Mouse (Mus musculus) heart, embryonic 11.5 days (tissue): ENCODE results near the gene Dclk2. TPM values are rescaled to one million over a fixed set of nuclear protein-coding genes. Genes with fewer than 3 reads are reported as not detected.

Source experiments
- ATAC-seq: fragments of 200-750 bp; cut with Nextera tagmentation; replicated peaks from 2 replicates; pipeline ENCODE4 v1.8.0; 2017; ENCODE audit warnings: moderate library complexity; ENCODE audit not compliant: insufficient number of reproducible peaks, low FRiP score, low TSS enrichment
- H3K27ac ChIP-seq: fragments of 300-500 bp; sonication (generic); 2 replicates; pipeline ENCODE4 v1.5.1; 2014; ENCODE audit warnings: mild to moderate bottlenecking, low read depth, low read length
- H3K27me3 ChIP-seq: fragments of 300-500 bp; sonication (generic); 2 replicates; pipeline ENCODE4 v1.6.1; 2014; ENCODE audit warnings: mild to moderate bottlenecking, low read length, mixed read lengths; ENCODE audit not compliant: control insufficient read depth, insufficient read depth
- H3K36me3 ChIP-seq: fragments of 300-500 bp; sonication (generic); 2 replicates; pipeline ENCODE4 v1.6.1; 2014; ENCODE audit warnings: mild to moderate bottlenecking, low read length, moderate library complexity, mixed read lengths; ENCODE audit not compliant: control insufficient read depth, insufficient read depth
- H3K4me1 ChIP-seq: fragments of 300-500 bp; sonication (generic); 2 replicates; pipeline ENCODE4 v1.6.1; 2014; ENCODE audit warnings: low read length; ENCODE audit not compliant: control insufficient read depth, insufficient read depth
- H3K4me2 ChIP-seq: fragments of 300-500 bp; sonication (generic); 2 replicates; pipeline ENCODE4 v1.6.1; 2014; ENCODE audit warnings: mild to moderate bottlenecking, moderate library complexity
- H3K4me3 ChIP-seq: fragments of 300-500 bp; sonication (generic); 2 replicates; pipeline ENCODE4 v1.5.1; 2014; ENCODE audit warnings: low read depth, low read length
- H3K9ac ChIP-seq: fragments of 300-500 bp; sonication (generic); 2 replicates; pipeline ENCODE4 v1.6.1; 2014; ENCODE audit warnings: mild to moderate bottlenecking, low read depth, low read length, moderate library complexity
- H3K9me3 ChIP-seq: fragments of 300-500 bp; sonication (generic); replicated peaks from 2 replicates; pipeline ENCODE4 v1.6.1; 2016; ENCODE audit warnings: low read length; ENCODE audit not compliant: control insufficient read depth
- WGBS: fragments of 180-500 bp; shearing (Covaris S2); extraction: QIAGEN DNeasy Blood & Tissue Kit; methylation state at CpG from one replicate; pipeline ENCODE4 v1.1.7; 2014; ENCODE audit not compliant: insufficient replicate concordance; 5-methylcytosine and 5-hydroxymethylcytosine counted together
- polyA plus RNA-seq: library from polyadenylated mRNA; unstranded; fragments of >200 nt; fragmentation: Nextera tagmentation; extraction: Ambion mirVana; gene quantifications from 2 replicates; pipeline ENCODE4 v1.2.1, GENCODE M21; 2014

Gene Dclk2
- polyA plus RNA-seq, 1 experiment from 2014 or later, result 4.3 TPM

- Histone ChIP-seq H3K9ac (no peak overlapping the region), H3K4me3 (no peak overlapping the region), H3K27me3 (no peaks in the 10 kb centered on the region), H3K4me1 (no peaks in the 10 kb centered on the region), H3K36me3 (no peaks in the 10 kb centered on the region), H3K27ac (no peak overlapping the region), H3K9me3 (no peaks in the 10 kb centered on the region), H3K4me2 (no peak overlapping the region)
- 36% methylated on average over 14 of the region's 14 CpGs for WGBS
- ATAC-seq, result no peak
These were observed 87.9 kb downstream of the Dclk2 start for GRCm38 (mm10) chr3:86832591-86833267.

GRCm38 (mm10) chr3:86832115-86832514 lies 88.5 kb downstream of the Dclk2 start:
- 59% methylated on average over 8 of the region's 8 CpGs for WGBS
- H3K27me3 ChIP-seq, result no peaks in the 10 kb centered on the region
- no peak overlapping the region for H3K4me3 ChIP-seq
- H3K4me1 ChIP-seq, result no peaks in the 10 kb centered on the region
- H3K9me3 ChIP-seq, result no peaks in the 10 kb centered on the region
- no peak for ATAC-seq
- no peak overlapping the region for H3K9ac ChIP-seq
- H3K36me3 ChIP-seq, result no peaks in the 10 kb centered on the region
- H3K27ac ChIP-seq, result no peak overlapping the region
- no peak overlapping the region for H3K4me2 ChIP-seq

- no peak overlapping the region for H3K4me3 ChIP-seq
- no peak for ATAC-seq
- no peak overlapping the region for H3K9ac ChIP-seq
- H3K27ac ChIP-seq, result no peak overlapping the region
- H3K9me3 ChIP-seq, result no peaks in the 10 kb centered on the region
- WGBS, result 80% methylated on average over 3 of the region's 3 CpGs
- no peaks in the 10 kb centered on the region for H3K36me3 ChIP-seq
- H3K4me1 ChIP-seq, result no peaks in the 10 kb centered on the region
- H3K4me2 ChIP-seq, result no peak overlapping the region
- H3K27me3 ChIP-seq, result no peaks in the 10 kb centered on the region
These were observed 93.1 kb downstream of the Dclk2 start for GRCm38 (mm10) chr3:86827506-86827905.

GRCm38 (mm10) chr3:86821383-86821782 lies 99.3 kb downstream of the Dclk2 start:
- Histone ChIP-seq H3K27ac (no peak overlapping the region), H3K4me1 (no peaks in the 10 kb centered on the region), H3K27me3 (no peaks in the 10 kb centered on the region), H3K9ac (no peak overlapping the region), H3K4me2 (no peak overlapping the region), H3K36me3 (no peaks in the 10 kb centered on the region), H3K4me3 (no peak overlapping the region), H3K9me3 (no peaks in the 10 kb centered on the region)
- no peak for ATAC-seq
- 66% methylated on average over 3 of the region's 3 CpGs for WGBS

- no peaks in the 10 kb centered on the region for H3K9me3 ChIP-seq
- no peak overlapping the region for H3K4me3 ChIP-seq
- ATAC-seq, result no peak
- H3K4me1 ChIP-seq, result no peaks in the 10 kb centered on the region
- 38% methylated on average over 10 of the region's 10 CpGs for WGBS
- H3K9ac ChIP-seq, result no peak overlapping the region
- H3K27ac ChIP-seq, result no peak overlapping the region
- H3K36me3 ChIP-seq, result no peaks in the 10 kb centered on the region
- H3K27me3 ChIP-seq, result no peaks in the 10 kb centered on the region
- no peak overlapping the region for H3K4me2 ChIP-seq
These were observed 100.3 kb downstream of the Dclk2 start for GRCm38 (mm10) chr3:86820344-86820743.

GRCm38 (mm10) chr3:86819372-86819771 lies 101.3 kb downstream of the Dclk2 start:
- Histone ChIP-seq H3K4me2 (no peak overlapping the region), H3K27ac (no peak overlapping the region), H3K27me3 (no peaks in the 10 kb centered on the region), H3K4me3 (no peak overlapping the region), H3K9ac (no peak overlapping the region), H3K9me3 (no peaks in the 10 kb centered on the region), H3K4me1 (no peaks in the 10 kb centered on the region), H3K36me3 (no peaks in the 10 kb centered on the region)
- no peak for ATAC-seq
- WGBS, result 93% methylated on average over 6 of the region's 6 CpGs

- Histone ChIP-seq H3K9me3 (no peaks in the 10 kb centered on the region), H3K9ac (no peak overlapping the region), H3K4me1 (no peaks in the 10 kb centered on the region), H3K27ac (no peak overlapping the region), H3K27me3 (no peaks in the 10 kb centered on the region), H3K4me3 (no peak overlapping the region), H3K4me2 (no peak overlapping the region), H3K36me3 (no peaks in the 10 kb centered on the region)
- 81% methylated on average over 13 of the region's 13 CpGs for WGBS
- no peak for ATAC-seq
These were observed 102.6 kb downstream of the Dclk2 start for GRCm38 (mm10) chr3:86818001-86818585.

- no peak overlapping the region for H3K4me2 ChIP-seq
- no peak overlapping the region for H3K9ac ChIP-seq
- no peaks in the 10 kb centered on the region for H3K9me3 ChIP-seq
- no peak overlapping the region for H3K27ac ChIP-seq
- H3K27me3 ChIP-seq, result no peaks in the 10 kb centered on the region
- peak; percentile 79 for ATAC-seq
- H3K36me3 ChIP-seq, result no peaks in the 10 kb centered on the region
- WGBS, result 13% methylated on average over 3 of the region's 3 CpGs
- no peak overlapping the region for H3K4me3 ChIP-seq
- no peaks in the 10 kb centered on the region for H3K4me1 ChIP-seq
These were observed 108.0 kb downstream of the Dclk2 start for GRCm38 (mm10) chr3:86812689-86813088.

GRCm38 (mm10) chr3:86810908-86811307 lies 109.7 kb downstream of the Dclk2 start:
- no peaks in the 10 kb centered on the region for H3K36me3 ChIP-seq
- ATAC-seq, result no peak

More at GRCm38 (mm10) chr3:86810908-86811307, 109.7 kb downstream of the Dclk2 start:
- H3K9ac ChIP-seq, result no peak overlapping the region
- no peak overlapping the region for H3K4me2 ChIP-seq
- no peak overlapping the region for H3K27ac ChIP-seq
- WGBS, result 79% methylated on average over 5 of the region's 5 CpGs
- H3K4me3 ChIP-seq, result no peak overlapping the region
- H3K4me1 ChIP-seq, result no peaks in the 10 kb centered on the region
- H3K9me3 ChIP-seq, result no peaks in the 10 kb centered on the region
- H3K27me3 ChIP-seq, result no peaks in the 10 kb centered on the region
